Mouse (Mus musculus) megakaryocyte, embryonic 14.5 days (primary cell): ENCODE results near the gene Tlr3.

Experiments
- FLI1 ChIP-seq: IDR thresholded peaks from 2 replicates; pipeline ENCODE4 v1.6.1; 2012; ENCODE audit warnings: low read length, inconsistent platforms, mixed read lengths
- GATA1 ChIP-seq: IDR thresholded peaks from 3 replicates; pipeline ENCODE4 v1.6.1; 2012; ENCODE audit warnings: mixed read lengths, low read length, inconsistent platforms, borderline replicate concordance

DNA sequence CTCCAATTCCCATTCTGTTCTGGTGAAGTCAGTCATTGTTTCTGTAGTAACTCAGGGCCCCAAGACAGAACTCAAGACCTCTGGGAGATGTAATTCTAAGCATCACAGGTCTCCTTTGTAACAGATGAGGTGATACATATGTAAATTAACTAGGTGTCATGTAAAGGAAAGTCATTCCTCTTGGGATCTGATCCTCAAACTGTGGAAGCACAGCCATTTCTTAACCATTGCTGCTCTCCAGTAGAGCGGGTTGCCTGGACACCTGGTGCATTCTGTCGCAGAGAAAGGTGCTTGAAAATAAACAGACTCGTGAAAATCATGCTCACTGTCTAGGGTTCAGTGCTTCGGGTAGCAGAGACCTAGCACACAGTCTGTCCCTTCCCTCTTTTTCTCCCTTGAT lies 30.3 kb downstream of the Tlr3 start:
- TF ChIP-seq GATA1: no peak
- TF ChIP-seq FLI1: no peak
